Mouse (Mus musculus): ENCODE measurements around the gene Rcn3. TPM values are rescaled to one million over a fixed set of nuclear protein-coding genes. Genes with fewer than 3 reads are reported as not detected.

The Rcn3 gene
- polyA plus RNA-seq, 1 experiment from 2014 or later, result 156 TPM

MicroRNAs within 50 kb of the gene (microRNA counts, 519-probe panel; counts per million panel counts)
- microRNA mmu-miR-150, result 188 counts per million, percentile 57 among the panel's probes with 10 or more counts

Small RNA genes within 50 kb of the gene (microRNA-seq; reads per million reads assigned to microRNA genes)
- 3.7 reads per million, percentile 6 among the genes with 10 or more reads in this experiment for gene Mir150
- 48.5 reads per million, percentile 42 among the genes with 10 or more reads in this experiment for gene Mir5121

Other genes with a start within 250 kb of the Rcn3 start
- 92.2 and 95.4 TPM in 2 replicates for gene Akt1s1, start 243.2 kb downstream of the Rcn3 start, polyA plus RNA-seq (2016; fragmentation: Nextera tagmentation; extraction: Ambion mirVana)
- 77.2 and 82.7 TPM in 2 replicates for gene Tbc1d17, start 243.1 kb downstream of the Rcn3 start, polyA plus RNA-seq (2016; fragmentation: Nextera tagmentation; extraction: Ambion mirVana)
- 34.4 and 36.3 TPM in 2 replicates for gene Pnkp, start 235.1 kb downstream of the Rcn3 start, polyA plus RNA-seq (2016; fragmentation: Nextera tagmentation; extraction: Ambion mirVana)
- 514 and 525 TPM in 2 replicates for gene Ptov1, start 222.4 kb downstream of the Rcn3 start, polyA plus RNA-seq (2016; fragmentation: Nextera tagmentation; extraction: Ambion mirVana)
- gene Med25, start 199.5 kb downstream of the Rcn3 start, polyA plus RNA-seq (2016; fragmentation: Nextera tagmentation; extraction: Ambion mirVana), result 135 and 146 TPM in 2 replicates
- gene Fuz, start 196.1 kb downstream of the Rcn3 start, polyA plus RNA-seq (2016; fragmentation: Nextera tagmentation; extraction: Ambion mirVana), result 17.6 and 20.1 TPM in 2 replicates
- gene Ap2a1, start 162.7 kb downstream of the Rcn3 start, polyA plus RNA-seq (2016; fragmentation: Nextera tagmentation; extraction: Ambion mirVana), result 75.1 and 77.1 TPM in 2 replicates
- 0.14 and 0.30 TPM in 2 replicates for gene Tsks, start 149.0 kb downstream of the Rcn3 start, polyA plus RNA-seq (2016; fragmentation: Nextera tagmentation; extraction: Ambion mirVana)
- gene Cpt1c, start 117.4 kb downstream of the Rcn3 start, polyA plus RNA-seq (2016; fragmentation: Nextera tagmentation; extraction: Ambion mirVana), result 18.5 and 18.8 TPM in 2 replicates
- 968 and 991 TPM in 2 replicates for gene Prmt1, start 105.7 kb downstream of the Rcn3 start, polyA plus RNA-seq (2016; fragmentation: Nextera tagmentation; extraction: Ambion mirVana)
- 70.3 and 77.5 TPM in 2 replicates for gene Irf3, start 94.6 kb downstream of the Rcn3 start, polyA plus RNA-seq (2016; fragmentation: Nextera tagmentation; extraction: Ambion mirVana)
- gene Bcl2l12, start 93.5 kb downstream of the Rcn3 start, polyA plus RNA-seq (2016; fragmentation: Nextera tagmentation; extraction: Ambion mirVana), result 87.0 and 90.7 TPM in 2 replicates
- 46.2 and 47.9 TPM in 2 replicates for gene Scaf1, start 75.9 kb downstream of the Rcn3 start, polyA plus RNA-seq (2016; fragmentation: Nextera tagmentation; extraction: Ambion mirVana)
- 18.8 and 20.3 TPM in 2 replicates for gene Rras, start 74.3 kb downstream of the Rcn3 start, polyA plus RNA-seq (2016; fragmentation: Nextera tagmentation; extraction: Ambion mirVana)
- gene Prr12, start 39.3 kb downstream of the Rcn3 start, polyA plus RNA-seq (2016; fragmentation: Nextera tagmentation; extraction: Ambion mirVana), result 13.4 and 14.9 TPM in 2 replicates
- 70.8 and 74.7 TPM in 2 replicates for gene Nosip, start 29.8 kb downstream of the Rcn3 start, polyA plus RNA-seq (2016; fragmentation: Nextera tagmentation; extraction: Ambion mirVana)
- gene Prrg2, start 29.5 kb downstream of the Rcn3 start, polyA plus RNA-seq (2016; fragmentation: Nextera tagmentation; extraction: Ambion mirVana), result 23.3 and 24.4 TPM in 2 replicates
- 6.0 and 7.0 TPM in 2 replicates for gene Fcgrt, start 11.6 kb upstream of the Rcn3 start, polyA plus RNA-seq (2016; fragmentation: Nextera tagmentation; extraction: Ambion mirVana)
- 1,885 and 1,917 TPM in 2 replicates for gene Rps11, start 32.2 kb upstream of the Rcn3 start, polyA plus RNA-seq (2016; fragmentation: Nextera tagmentation; extraction: Ambion mirVana)
- 1,273 and 1,282 TPM in 2 replicates for gene Rpl13a, start 36.5 kb upstream of the Rcn3 start, polyA plus RNA-seq (2016; fragmentation: Nextera tagmentation; extraction: Ambion mirVana)
- gene Gm45713, start 44.0 kb upstream of the Rcn3 start, polyA plus RNA-seq (2016; fragmentation: Nextera tagmentation; extraction: Ambion mirVana), result 0.31 TPM in 1 of 2 replicates, not detected in the other
- gene Flt3l, start 44.2 kb upstream of the Rcn3 start, polyA plus RNA-seq (2016; fragmentation: Nextera tagmentation; extraction: Ambion mirVana), result 0.97 and 1.8 TPM in 2 replicates
- 99.6 and 103 TPM in 2 replicates for gene Pih1d1, start 62.1 kb upstream of the Rcn3 start, polyA plus RNA-seq (2016; fragmentation: Nextera tagmentation; extraction: Ambion mirVana)
- gene Aldh16a1, start 62.4 kb upstream of the Rcn3 start, polyA plus RNA-seq (2016; fragmentation: Nextera tagmentation; extraction: Ambion mirVana), result 65.3 and 71.7 TPM in 2 replicates
- gene Slc17a7, start 71.7 kb upstream of the Rcn3 start, polyA plus RNA-seq (2016; fragmentation: Nextera tagmentation; extraction: Ambion mirVana), result 0.74 and 1.2 TPM in 2 replicates
- 0.10 and 0.29 TPM in 2 replicates for gene Gfy, start 87.3 kb upstream of the Rcn3 start, polyA plus RNA-seq (2016; fragmentation: Nextera tagmentation; extraction: Ambion mirVana)
- not detected in 2 replicates for gene Pth2, start 88.8 kb upstream of the Rcn3 start, polyA plus RNA-seq (2016; fragmentation: Nextera tagmentation; extraction: Ambion mirVana)
- gene Ccdc155, start 112.7 kb upstream of the Rcn3 start, polyA plus RNA-seq (2016; fragmentation: Nextera tagmentation; extraction: Ambion mirVana), result 0.62 and 0.67 TPM in 2 replicates
- gene Dkkl1, start 119.9 kb upstream of the Rcn3 start, polyA plus RNA-seq (2016; fragmentation: Nextera tagmentation; extraction: Ambion mirVana), result 1.2 and 2.0 TPM in 2 replicates
- gene Tead2, start 123.5 kb upstream of the Rcn3 start, polyA plus RNA-seq (2016; fragmentation: Nextera tagmentation; extraction: Ambion mirVana), result 394 and 421 TPM in 2 replicates
- gene Cd37, start 146.9 kb upstream of the Rcn3 start, polyA plus RNA-seq (2016; fragmentation: Nextera tagmentation; extraction: Ambion mirVana), result 0.50 and 0.88 TPM in 2 replicates
- gene Slc6a16, start 148.9 kb upstream of the Rcn3 start, polyA plus RNA-seq (2016; fragmentation: Nextera tagmentation; extraction: Ambion mirVana), result 0.28 and 0.32 TPM in 2 replicates
- not detected in 2 replicates for gene Slc6a21, start 185.3 kb upstream of the Rcn3 start, polyA plus RNA-seq (2016; fragmentation: Nextera tagmentation; extraction: Ambion mirVana)
- 10.6 and 11.3 TPM in 2 replicates for gene Trpm4, start 241.6 kb upstream of the Rcn3 start, polyA plus RNA-seq (2016; fragmentation: Nextera tagmentation; extraction: Ambion mirVana)
- 0.31 and 0.64 TPM in 2 replicates for gene Hrc, start 243.1 kb upstream of the Rcn3 start, polyA plus RNA-seq (2016; fragmentation: Nextera tagmentation; extraction: Ambion mirVana)